Mouse (Mus musculus) kidney, postnatal 10 days (tissue): ENCODE measurements around the gene Olfr9.
"Not testable (repeated sequence)": the region's sequence is repeated elsewhere in the genome, so short reads cannot be mapped to it uniquely, and the experiment has no call there.

Experiments
- DNase-seq: peaks from one replicate; pipeline ENCODE4 v3.0.0; 2021; ENCODE audit warnings: mixed read lengths

Gene Olfr9

DNA sequence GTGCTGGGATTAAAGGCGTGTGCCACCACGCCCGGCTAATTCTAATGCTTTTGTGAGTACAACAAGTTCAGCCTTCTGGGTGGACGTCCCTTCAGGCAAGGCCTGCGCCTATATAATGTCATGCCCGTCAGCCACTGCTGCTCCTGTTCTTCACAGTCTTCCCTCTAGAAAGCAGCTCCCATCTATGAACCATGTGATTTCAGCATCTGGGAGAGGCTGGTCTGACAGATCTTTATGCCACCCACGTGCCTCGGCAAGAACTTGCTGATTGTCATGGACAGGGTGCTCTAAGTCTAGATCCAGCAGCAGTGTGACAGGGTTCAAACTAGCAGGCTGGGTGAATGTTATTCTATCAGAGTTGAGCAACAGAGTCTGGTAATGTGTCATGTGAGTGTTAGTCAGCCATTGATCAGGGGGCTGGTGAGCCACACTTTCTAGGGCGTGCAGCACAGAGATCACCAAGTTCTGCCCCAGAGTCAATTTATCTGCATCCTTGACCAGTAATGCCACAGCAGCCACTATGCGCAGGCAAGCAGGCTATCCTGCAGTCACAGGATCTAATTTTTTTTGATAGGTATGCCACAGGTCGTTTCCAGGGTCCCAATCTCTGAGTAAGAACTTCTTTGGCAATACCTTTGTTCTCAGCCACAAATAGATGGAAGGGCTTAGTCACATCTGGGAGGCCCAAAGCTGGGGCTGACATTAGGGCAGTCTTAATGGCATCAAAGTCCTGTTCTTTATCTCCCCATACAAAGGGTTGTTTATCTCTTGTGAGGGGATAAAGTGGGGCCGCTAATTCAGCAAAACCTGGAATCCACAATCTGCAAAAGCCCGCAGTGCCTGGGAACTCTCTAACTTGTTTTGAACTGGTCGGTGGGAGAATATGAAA, 15.0 kb downstream of the Olfr9 start:
- no peak for DNase-seq

DNA sequence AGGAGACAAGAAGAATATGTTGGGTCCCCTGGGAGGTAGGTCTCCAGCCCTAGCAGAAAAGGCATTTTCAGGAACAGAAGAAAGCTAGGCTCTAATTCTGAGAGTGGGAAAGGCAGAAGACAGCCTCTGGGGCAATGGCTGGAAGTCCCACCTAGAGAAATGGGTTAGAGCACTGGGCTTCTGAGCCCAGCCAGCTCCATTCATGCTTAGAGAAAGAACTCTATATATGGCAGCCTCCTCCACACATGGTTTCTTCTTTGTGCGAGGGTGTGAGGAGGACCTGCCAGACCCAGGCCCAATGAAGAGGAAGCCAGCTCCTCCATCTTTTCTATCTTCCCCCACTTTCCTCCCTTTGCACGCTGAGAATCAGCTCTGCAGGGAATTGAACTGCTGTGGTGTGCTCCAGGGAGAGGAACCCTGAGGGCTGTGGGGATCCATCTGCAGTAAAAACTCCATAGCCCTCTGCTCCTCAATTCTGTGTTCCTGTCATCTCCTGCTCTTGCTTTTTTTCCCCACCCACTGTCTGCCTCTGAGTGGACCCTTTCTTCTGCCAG, 21.1 kb downstream of the Olfr9 start, which contains the start of gene Olfr763:
TSS of gene Olfr763 (plus strand) at position 504 of the 554 bp plus-strand sequence.
- DNase-seq: no peak

DNA sequence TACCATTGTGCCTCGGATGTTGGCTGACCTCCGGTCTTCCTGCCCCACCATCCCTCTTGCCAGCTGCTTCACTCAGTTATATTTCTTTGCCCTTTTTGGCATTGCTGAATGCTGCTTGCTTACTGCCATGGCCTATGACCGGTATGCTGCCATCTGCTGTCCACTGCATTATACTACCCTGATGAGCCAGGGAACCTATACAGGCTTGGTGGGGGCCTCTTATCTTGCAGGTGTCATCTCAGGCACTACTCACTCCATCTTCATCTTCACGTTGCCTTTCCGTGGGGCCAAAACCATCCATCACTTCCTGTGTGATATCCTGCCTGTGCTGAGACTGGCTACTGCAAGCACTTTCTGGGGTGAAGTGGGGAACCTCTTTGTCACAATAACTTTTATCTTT, 22.3 kb downstream of the Olfr9 start:
- not testable (repeated sequence) for DNase-seq

DNA sequence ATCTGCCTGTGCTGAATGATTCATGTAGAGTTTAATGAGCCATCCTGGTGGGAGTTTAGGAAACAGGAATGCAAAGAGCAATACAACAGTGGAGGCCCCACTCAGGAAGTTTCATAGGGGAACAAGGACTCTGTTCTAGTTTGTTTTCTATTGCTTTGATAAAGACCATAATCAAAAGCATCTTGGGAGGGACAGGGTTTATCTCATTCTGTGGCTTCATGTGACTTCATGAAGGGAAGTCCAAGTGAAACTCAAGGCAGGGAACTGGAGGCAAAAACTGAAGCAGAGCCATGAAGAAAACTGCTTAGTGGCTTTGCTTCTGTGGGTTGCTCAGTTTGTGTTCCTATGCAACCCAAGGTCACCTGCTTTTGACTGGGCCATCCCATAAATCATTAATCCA, 25.2 kb downstream of the Olfr9 start:
- DNase-seq: no peak

DNA sequence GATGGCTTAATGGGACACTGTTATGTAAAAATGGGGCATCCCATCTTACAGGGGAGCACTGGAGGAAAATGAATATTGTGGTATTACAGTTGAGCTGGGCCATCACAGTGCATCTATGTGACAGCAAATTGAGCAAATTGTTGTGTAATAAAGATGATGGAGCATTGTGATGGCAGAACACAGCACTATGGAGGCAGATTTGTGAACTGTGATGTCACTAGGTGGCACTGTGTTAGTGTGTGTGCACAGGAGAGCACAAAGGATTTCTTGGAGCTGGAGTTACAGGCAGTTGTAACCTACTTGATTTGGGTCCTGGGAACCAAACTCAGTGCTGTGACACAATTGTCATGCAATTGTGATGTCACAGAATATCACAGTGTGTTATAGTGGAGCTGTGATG, 34.1 kb downstream of the Olfr9 start:
- no peak for DNase-seq

DNA sequence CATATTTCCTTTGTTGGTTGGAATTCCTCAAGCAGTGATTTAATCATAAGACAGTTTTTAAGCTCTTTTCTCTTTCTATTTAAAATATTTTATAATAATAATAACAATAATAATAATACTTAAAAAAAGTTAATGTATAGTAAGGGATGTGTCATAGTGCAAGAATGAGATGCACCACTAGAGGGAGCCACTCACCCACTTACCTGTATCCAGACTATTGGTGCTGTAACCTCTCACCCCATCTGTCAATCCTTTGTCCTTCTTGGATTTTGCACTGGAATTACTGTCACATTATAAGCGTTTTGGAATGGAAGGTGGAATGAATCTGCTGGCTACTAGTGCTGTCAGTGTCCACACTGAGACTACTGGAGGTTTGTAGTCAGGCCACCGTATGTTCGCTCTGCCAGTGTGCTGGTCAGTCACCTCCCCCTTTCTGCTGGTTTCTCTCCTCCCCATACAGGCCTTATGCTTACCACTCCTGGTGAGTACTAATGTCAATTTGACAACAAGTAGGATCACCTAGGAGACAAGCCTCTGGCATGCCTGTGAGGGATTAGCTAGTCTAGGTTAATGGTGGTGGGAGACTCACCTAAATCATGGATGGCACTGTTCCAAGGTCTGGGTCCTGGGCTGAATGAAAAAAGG, 36.9 kb downstream of the Olfr9 start:
- peak; percentile 60 for DNase-seq

DNA sequence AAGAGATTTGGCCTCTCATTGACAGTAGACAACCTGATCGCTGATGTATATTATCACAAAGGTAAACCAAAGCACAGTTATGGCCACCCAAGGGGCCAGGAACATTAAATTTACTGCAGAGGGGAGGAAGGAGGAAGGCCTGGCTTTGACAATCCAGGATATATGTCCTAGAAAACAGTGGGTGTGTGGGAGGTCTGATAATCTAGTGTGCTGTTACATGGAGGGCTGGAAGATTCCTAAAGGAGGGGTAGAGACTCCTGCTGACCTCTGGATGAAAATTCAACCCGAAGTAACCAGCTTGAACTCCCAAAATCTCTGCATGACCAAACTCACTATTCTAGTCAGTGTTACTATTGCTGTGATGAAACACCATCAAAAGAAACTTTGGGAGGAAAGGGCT, 39.1 kb downstream of the Olfr9 start:
- DNase-seq: no peak

DNA sequence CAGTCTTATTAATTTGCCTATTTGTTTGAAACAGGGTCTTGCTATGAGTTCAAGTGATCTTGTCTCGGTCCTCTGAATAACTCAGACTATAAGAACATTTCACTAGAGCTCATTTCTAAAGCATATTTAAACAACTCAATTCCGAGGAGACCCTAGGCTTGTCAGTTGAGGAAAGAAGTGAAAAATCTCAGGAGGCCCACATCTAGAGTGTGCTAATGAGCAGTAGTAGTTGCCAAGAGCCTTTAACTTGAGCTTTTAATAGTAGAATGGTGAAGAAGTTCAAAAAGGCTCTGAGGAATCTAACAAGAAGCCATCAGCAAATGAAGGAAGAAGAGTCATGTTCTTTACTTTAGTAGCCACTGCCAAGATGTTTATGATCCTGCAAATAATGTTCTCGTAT, 50.6 kb downstream of the Olfr9 start, which contains the start of gene Olfr764-ps1:
TSS of gene Olfr764-ps1 (minus strand) at position 101 of the 400 bp plus-strand sequence.
- no peak for DNase-seq
